Mouse (Mus musculus): Measurements from ENCODE around the gene Prkci. TPM values are rescaled to one million over a fixed set of nuclear protein-coding genes. Genes with fewer than 3 reads are reported as not detected.
A peak's percentile ranks its signal among the peaks of the same experiment; 100 is the strongest.

Prkci gene
- polyA plus RNA-seq, 1 experiment from 2014 or later, result 37.1 TPM

DNA sequence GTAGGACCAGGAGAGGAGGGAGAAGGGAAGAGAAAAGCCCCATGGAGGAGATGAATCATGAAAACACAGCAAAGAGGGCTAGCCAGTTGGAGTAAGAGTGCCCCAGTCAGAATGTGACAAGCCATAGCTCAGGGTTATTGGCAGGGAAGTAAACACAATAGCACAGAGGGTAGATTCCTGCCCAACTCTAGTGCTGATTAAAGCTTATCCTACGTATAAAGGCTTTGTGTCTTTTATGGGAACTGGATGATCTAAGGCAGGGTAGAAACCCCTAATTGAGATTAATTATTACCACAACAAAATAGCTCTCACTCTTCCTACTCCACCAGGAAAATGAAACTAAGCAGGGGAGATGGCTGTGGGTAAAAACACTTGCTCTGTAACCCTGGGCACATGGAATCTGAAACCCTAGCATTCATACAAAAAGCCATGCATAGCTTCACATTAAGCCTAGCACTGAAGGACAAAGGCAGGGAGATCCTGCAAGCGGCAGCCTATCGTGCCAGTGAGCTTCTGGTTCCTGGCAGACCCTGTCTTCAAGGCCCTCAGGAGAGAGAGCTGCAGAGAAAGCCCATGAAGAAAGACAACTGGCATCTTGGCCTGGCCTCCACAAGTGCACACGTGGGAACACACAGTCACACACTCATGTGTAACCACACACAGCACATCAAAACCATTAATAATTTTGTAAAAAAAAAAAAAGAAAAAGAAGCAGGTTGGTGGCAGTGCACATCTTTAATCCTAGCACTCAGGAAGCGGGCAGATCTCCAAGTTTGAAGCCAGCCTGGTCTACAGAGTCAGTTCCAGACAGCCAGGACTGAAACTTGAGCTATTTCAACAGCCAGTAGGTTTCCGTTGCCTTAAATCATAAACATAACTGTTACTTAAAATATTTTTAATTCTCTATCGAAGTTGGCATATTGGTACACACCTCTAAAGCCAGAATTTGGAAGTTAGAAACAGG is 35.4 kb upstream of the Prkci start:
- H3K9me3 ChIP-seq (ENCODE audit: low read length), result no peaks in the 10 kb centered on the region
- no peak overlapping the region for H3K27ac ChIP-seq (ENCODE audit: low read length)
- H3K36me3 ChIP-seq (ENCODE audit: insufficient read depth, low read length), result peaks cover 27% of the 10 kb centered on the region
- no peak for TF ChIP-seq EP300 (IDR thresholded peaks at IDR 0.05)
- no peak for TF ChIP-seq CTCF (IDR thresholded peaks at IDR 0.05)
- 78% methylated on average over 7 of the region's 7 CpGs for WGBS
- H3K4me1 ChIP-seq (ENCODE audit: insufficient read depth, low read depth, low read length), result no peaks in the 10 kb centered on the region
- DNase-seq (ENCODE audit: low spot score), result no peak
- no peaks in the 10 kb centered on the region for H3K27me3 ChIP-seq (replicated peaks; ENCODE audit: insufficient read depth, low read length)
- ATAC-seq, result no peak
- H3K4me2 ChIP-seq (replicated peaks; ENCODE audit: low read depth, low read length), result no peak overlapping the region
- H3K4me3 ChIP-seq (ENCODE audit: low read depth, low read length), result no peak overlapping the region
- H3K9ac ChIP-seq (replicated peaks; ENCODE audit: low read depth), result no peak overlapping the region

DNA sequence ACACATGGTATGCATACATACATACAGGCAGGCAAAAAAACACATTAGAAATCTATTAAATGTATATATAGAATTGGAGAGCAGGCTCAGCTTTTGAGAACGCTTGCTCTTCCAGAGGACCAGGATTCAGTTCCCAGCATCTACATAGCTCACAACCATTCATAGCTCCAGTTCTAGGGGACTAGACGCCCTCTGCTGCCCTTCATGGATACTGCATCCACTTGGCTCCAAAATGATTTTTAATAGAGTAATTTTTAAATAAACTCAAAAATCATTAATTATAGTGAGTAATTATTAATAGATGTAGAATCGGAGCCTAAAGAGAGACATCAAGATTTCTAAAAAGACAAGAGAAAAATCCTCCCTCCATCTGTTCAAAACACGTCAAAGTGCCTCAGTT is 32.4 kb upstream of the Prkci start:
- ATAC-seq (no peak), DNase-seq (ENCODE audit: low spot score) (no peak)
- H3K4me2 ChIP-seq (replicated peaks; ENCODE audit: low read depth, low read length), result no peak overlapping the region
- no peaks in the 10 kb centered on the region for H3K27me3 ChIP-seq (replicated peaks; ENCODE audit: insufficient read depth, low read length)
- H3K36me3 ChIP-seq (ENCODE audit: insufficient read depth, low read length), result peaks cover 16% of the 10 kb centered on the region
- no peak overlapping the region for H3K27ac ChIP-seq (ENCODE audit: low read length)
- no peaks in the 10 kb centered on the region for H3K9me3 ChIP-seq (ENCODE audit: low read length)
- no peaks in the 10 kb centered on the region for H3K4me1 ChIP-seq (ENCODE audit: insufficient read depth, low read depth, low read length)
- no peak overlapping the region for H3K4me3 ChIP-seq (ENCODE audit: low read depth, low read length)
- H3K9ac ChIP-seq (replicated peaks; ENCODE audit: low read depth), result no peak overlapping the region
- 92% methylated on average over 4 of the region's 4 CpGs for WGBS
- TF ChIP-seq CTCF (IDR thresholded peaks at IDR 0.05), result peak; percentile 45
- no peak for TF ChIP-seq EP300 (IDR thresholded peaks at IDR 0.05)

DNA sequence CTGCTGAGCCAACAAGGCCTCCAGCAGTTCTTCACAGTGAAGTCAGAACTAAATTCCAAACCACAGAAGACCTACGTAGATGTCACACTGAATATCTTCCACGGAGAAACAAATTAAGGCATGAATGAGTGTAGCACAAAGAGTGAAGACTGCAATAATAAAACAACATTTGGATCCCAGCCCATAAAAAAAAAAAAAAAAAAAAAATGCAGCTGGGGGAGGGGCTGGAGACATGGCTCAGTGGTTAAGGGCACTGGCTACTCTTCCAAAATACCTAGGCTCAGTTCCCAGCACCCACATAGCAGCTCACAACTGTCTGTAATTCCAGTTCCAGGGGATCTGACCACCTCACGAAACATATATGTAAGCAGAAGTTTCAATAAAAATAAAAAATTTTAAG is 31.3 kb upstream of the Prkci start:
- H3K27ac ChIP-seq (ENCODE audit: low read length), result no peak overlapping the region
- peaks cover 14% of the 10 kb centered on the region for H3K36me3 ChIP-seq (ENCODE audit: insufficient read depth, low read length)
- no peak for ATAC-seq

GRCm38 (mm10) chr3:30965644-30966043 is 29.9 kb upstream of the Prkci start:
- Histone ChIP-seq H3K36me3 (ENCODE audit: insufficient read depth, low read length) (peaks cover 11% of the 10 kb centered on the region), H3K27ac (ENCODE audit: low read length) (no peak overlapping the region), H3K4me3 (ENCODE audit: low read depth, low read length) (no peak overlapping the region), H3K9me3 (ENCODE audit: low read length) (no peaks in the 10 kb centered on the region), H3K4me2 (replicated peaks; ENCODE audit: low read depth, low read length) (no peak overlapping the region), H3K4me1 (ENCODE audit: insufficient read depth, low read depth, low read length) (no peaks in the 10 kb centered on the region), H3K9ac (replicated peaks; ENCODE audit: low read depth) (no peak overlapping the region), H3K27me3 (replicated peaks; ENCODE audit: insufficient read depth, low read length) (no peaks in the 10 kb centered on the region)
- TF ChIP-seq CTCF (IDR thresholded peaks at IDR 0.05), result no peak
- TF ChIP-seq EP300 (IDR thresholded peaks at IDR 0.05), result no peak
- ATAC-seq (no peak), DNase-seq (ENCODE audit: low spot score) (no peak)
- 95% methylated on average over 13 of the region's 13 CpGs for WGBS

More for the DNA sequence above, 31.3 kb upstream of the Prkci start:
- 89% methylated on average over 3 of the region's 3 CpGs for WGBS
- no peak for DNase-seq (ENCODE audit: low spot score)
- TF ChIP-seq CTCF (IDR thresholded peaks at IDR 0.05), result no peak
- TF ChIP-seq EP300 (IDR thresholded peaks at IDR 0.05), result no peak
- H3K4me2 ChIP-seq (replicated peaks; ENCODE audit: low read depth, low read length), result no peak overlapping the region
- no peaks in the 10 kb centered on the region for H3K4me1 ChIP-seq (ENCODE audit: insufficient read depth, low read depth, low read length)
- no peak overlapping the region for H3K9ac ChIP-seq (replicated peaks; ENCODE audit: low read depth)
- no peaks in the 10 kb centered on the region for H3K9me3 ChIP-seq (ENCODE audit: low read length)
- no peak overlapping the region for H3K4me3 ChIP-seq (ENCODE audit: low read depth, low read length)
- H3K27me3 ChIP-seq (replicated peaks; ENCODE audit: insufficient read depth, low read length), result no peaks in the 10 kb centered on the region

GRCm38 (mm10) chr3:30968531-30969092 is 26.9 kb upstream of the Prkci start:
- no peaks in the 10 kb centered on the region for H3K9me3 ChIP-seq (ENCODE audit: low read length)
- ATAC-seq (peak; percentile 80), DNase-seq (ENCODE audit: low spot score) (peak; percentile 76)
- peak overlapping the region; percentile 95 for H3K4me3 ChIP-seq (ENCODE audit: low read depth, low read length)
- H3K27ac ChIP-seq (ENCODE audit: low read length), result peak overlapping the region; percentile 93
- peaks cover 1% of the 10 kb centered on the region; the same call in 1 of the 2 replicates for H3K36me3 ChIP-seq (ENCODE audit: insufficient read depth, low read length)
- TF ChIP-seq EP300 (IDR thresholded peaks at IDR 0.05) (no peak), CTCF (IDR thresholded peaks at IDR 0.05) (no peak)
- H3K4me1 ChIP-seq (ENCODE audit: insufficient read depth, low read depth, low read length), result no peaks in the 10 kb centered on the region
- H3K9ac ChIP-seq (replicated peaks; ENCODE audit: low read depth), result peak overlapping the region; percentile 82
- H3K4me2 ChIP-seq (replicated peaks; ENCODE audit: low read depth, low read length), result peak overlapping the region; percentile 72
- H3K27me3 ChIP-seq (replicated peaks; ENCODE audit: insufficient read depth, low read length), result no peaks in the 10 kb centered on the region
- under 1% methylated on average over 35 of the region's 54 CpGs for WGBS

GRCm38 (mm10) chr3:30969104-30969581 is 26.4 kb upstream of the Prkci start, which contains the start of gene Phc3:
Gene Phc3, minus strand, starts transcription at chr3:30969415.
- no peaks in the 10 kb centered on the region for H3K27me3 ChIP-seq (replicated peaks; ENCODE audit: insufficient read depth, low read length)
- H3K36me3 ChIP-seq (ENCODE audit: insufficient read depth, low read length), result no peaks in the 10 kb centered on the region; the same call in 1 of the 2 replicates
- peak; percentile 86 for ATAC-seq
- no peaks in the 10 kb centered on the region for H3K4me1 ChIP-seq (ENCODE audit: insufficient read depth, low read depth, low read length)
- no peaks in the 10 kb centered on the region for H3K9me3 ChIP-seq (ENCODE audit: low read length)
- WGBS, result 1% methylated on average over 29 of the region's 34 CpGs
- peak within 1 kb of the TSS; percentile 93 for H3K27ac ChIP-seq (ENCODE audit: low read length)
- peak within 1 kb of the TSS; percentile 72 for H3K4me2 ChIP-seq (replicated peaks; ENCODE audit: low read depth, low read length)
- peak within 1 kb of the TSS; percentile 82 for H3K9ac ChIP-seq (replicated peaks; ENCODE audit: low read depth)
- TF ChIP-seq CTCF (IDR thresholded peaks at IDR 0.05) (no peak), EP300 (IDR thresholded peaks at IDR 0.05) (no peak)
- DNase-seq (ENCODE audit: low spot score), result peak; percentile 96
- peak within 1 kb of the TSS; percentile 95 for H3K4me3 ChIP-seq (ENCODE audit: low read depth, low read length)

Measured in lung, postnatal 0 days (tissue).